Mouse (Mus musculus) kidney, postnatal 4 days (tissue): ENCODE data around the gene Atp1a1.

Experiments used
- DNase-seq, 2 experiments: peaks; one replicate each; pipeline ENCODE4 v3.0.0; 2021; ENCODE audit warnings: mixed read lengths in 2 of 2

Atp1a1 gene

GRCm38 (mm10) chr3:101611012-101611812 lies 6.7 kb upstream of the Atp1a1 start:
- no peak for DNase-seq

- no peak for DNase-seq
Observed at GRCm38 (mm10) chr3:101609302-101609701, 4.8 kb upstream of the Atp1a1 start.

- no peak for DNase-seq
Observed at GRCm38 (mm10) chr3:101606861-101607455, 2.5 kb upstream of the Atp1a1 start.

- DNase-seq = no peak
Observed at GRCm38 (mm10) chr3:101605721-101606120, 1.2 kb upstream of the Atp1a1 start.

- no peak for DNase-seq
Observed at GRCm38 (mm10) chr3:101605291-101605690, 807 bp upstream of the Atp1a1 start.

GRCm38 (mm10) chr3:101603661-101604549 lies 579 bp downstream of the Atp1a1 start:
- DNase-seq = peak; percentile 80 to 87

GRCm38 (mm10) chr3:101603194-101603593 lies 1.3 kb downstream of the Atp1a1 start:
- peak in 1 of 2 experiments; percentile 23 for DNase-seq

GRCm38 (mm10) chr3:101602511-101603055 lies 1.9 kb downstream of the Atp1a1 start:
- DNase-seq = no peak

- peak; percentile 28 to 45 for DNase-seq
Observed at GRCm38 (mm10) chr3:101601687-101602086, 2.8 kb downstream of the Atp1a1 start.

- DNase-seq = peak in 1 of 2 experiments; percentile 15
Observed at GRCm38 (mm10) chr3:101601003-101601525, 3.4 kb downstream of the Atp1a1 start.

GRCm38 (mm10) chr3:101599920-101600741 lies 4.4 kb downstream of the Atp1a1 start:
- peak in 1 of 2 experiments; percentile 18 for DNase-seq

GRCm38 (mm10) chr3:101599191-101599919 lies 5.1 kb downstream of the Atp1a1 start:
- peak in 1 of 2 experiments; percentile 12 for DNase-seq

GRCm38 (mm10) chr3:101598231-101598905 lies 6.1 kb downstream of the Atp1a1 start:
- DNase-seq = peak in 1 of 2 experiments; percentile 3

GRCm38 (mm10) chr3:101597317-101598096 lies 7.0 kb downstream of the Atp1a1 start:
- DNase-seq = no peak

- no peak for DNase-seq
Observed at GRCm38 (mm10) chr3:101596686-101597085, 7.8 kb downstream of the Atp1a1 start.

- no peak for DNase-seq
Observed at GRCm38 (mm10) chr3:101595866-101596630, 8.4 kb downstream of the Atp1a1 start.

- no peak for DNase-seq
Observed at GRCm38 (mm10) chr3:101594982-101595381, 9.5 kb downstream of the Atp1a1 start.

- no peak for DNase-seq
Observed at GRCm38 (mm10) chr3:101593266-101593651, 11.2 kb downstream of the Atp1a1 start.
